Mouse (Mus musculus) MEL (cell line): ENCODE measurements around the gene Gns. TPM values are rescaled to one million over a fixed set of nuclear protein-coding genes. Genes with fewer than 3 reads are reported as not detected.

ENCODE experiments used
- DNase-seq: peaks from one replicate; pipeline ENCODE4 v3.0.0; 2011; ENCODE audit warnings: low read depth, low spot score
- H3K27ac ChIP-seq: 2 replicates; pipeline ENCODE4 v1.5.1; 2012; ENCODE audit warnings: low read depth, mild to moderate bottlenecking, control low read depth, low read length, moderate library complexity; ENCODE audit not compliant: control insufficient read depth
- H3K27me3 ChIP-seq, 2 experiments: fragments of 150-350 bp in 1 of 2; sonication (generic) in 1 of 2; 2 replicates each; pipeline ENCODE4 v1.6.1; 2012; ENCODE audit warnings: low read length in 2 of 2, mild to moderate bottlenecking in 2 of 2, improper control_type of control experiment in 1 of 2, moderate library complexity in 1 of 2; ENCODE audit not compliant: insufficient read depth in 2 of 2, control insufficient read depth in 1 of 2
- H3K36me3 ChIP-seq, 2 experiments: 2 replicates each; pipeline ENCODE4 v1.6.1; 2012 to 2014; ENCODE audit warnings: low read length in 2 of 2, improper control_type of control experiment in 1 of 2, inconsistent platforms in 1 of 2, mild to moderate bottlenecking in 1 of 2; ENCODE audit not compliant: insufficient read depth in 2 of 2, control insufficient read depth in 1 of 2
- H3K4me1 ChIP-seq, 2 experiments: fragments of 150-350 bp in 1 of 2; sonication (generic) in 1 of 2; 2 replicates each; pipeline ENCODE4 v1.6.1; 2012; ENCODE audit warnings: low read length in 2 of 2, improper control_type of control experiment in 1 of 2, mild to moderate bottlenecking in 1 of 2; ENCODE audit not compliant: insufficient read depth in 2 of 2, control insufficient read depth in 1 of 2
- H3K4me3 ChIP-seq, 2 experiments: fragments of 150-350 bp in 1 of 2; sonication (generic) in 1 of 2; 2 replicates each; pipeline ENCODE4 v1.5.1; 2012; ENCODE audit warnings: low read depth in 2 of 2, low read length in 2 of 2, mild to moderate bottlenecking in 2 of 2, moderate library complexity in 2 of 2, control low read depth in 1 of 2, improper control_type of control experiment in 1 of 2; ENCODE audit not compliant: control insufficient read depth in 1 of 2, insufficient read depth in 1 of 2
- H3K79me2 ChIP-seq: 2 replicates; pipeline ENCODE4 v1.6.1; 2012; ENCODE audit warnings: mild to moderate bottlenecking, low read length, moderate library complexity; ENCODE audit not compliant: control insufficient read depth, poor library complexity, insufficient read depth
- H3K9ac ChIP-seq: 2 replicates; pipeline ENCODE4 v1.6.1; 2012; ENCODE audit warnings: low read depth, mild to moderate bottlenecking, control low read depth, low read length, moderate library complexity; ENCODE audit not compliant: control insufficient read depth, poor library complexity, severe bottlenecking
- H3K9me3 ChIP-seq: fragments of 150-350 bp; sonication (generic); replicated peaks from 2 replicates; pipeline ENCODE4 v1.6.1; 2012; ENCODE audit warnings: mild to moderate bottlenecking, low read length, improper control_type of control experiment, moderate library complexity; ENCODE audit not compliant: insufficient read depth
- BHLHE40 ChIP-seq: IDR thresholded peaks from 2 replicates; pipeline ENCODE4 v1.6.1; 2012; ENCODE audit warnings: low read depth, mild to moderate bottlenecking, inconsistent platforms, low read length, improper control_type of control experiment, borderline replicate concordance
- EP300 ChIP-seq, 2 experiments: IDR thresholded peaks; 2 replicates each; pipeline ENCODE4 v1.6.1; 2011; ENCODE audit warnings: improper control_type of control experiment in 2 of 2, low read length in 2 of 2, low read depth in 1 of 2, mild to moderate bottlenecking in 1 of 2
- ETS1 ChIP-seq: IDR thresholded peaks from 2 replicates; pipeline ENCODE4 v1.6.1; 2012; ENCODE audit warnings: low read depth, mild to moderate bottlenecking, inconsistent platforms, low read length, improper control_type of control experiment, moderate library complexity
- HCFC1 ChIP-seq: IDR thresholded peaks from 2 replicates; pipeline ENCODE4 v1.6.1; 2012; ENCODE audit warnings: low read depth, mild to moderate bottlenecking, inconsistent platforms, low read length, improper control_type of control experiment, moderate library complexity
- JUND ChIP-seq: IDR thresholded peaks from 2 replicates; pipeline ENCODE4 v1.6.1; 2011; ENCODE audit warnings: low read depth, mild to moderate bottlenecking, improper control_type of control experiment, low read length
- MAX ChIP-seq: IDR thresholded peaks from 2 replicates; pipeline ENCODE4 v1.6.1; 2011; ENCODE audit warnings: low read length, improper control_type of control experiment
- MYB ChIP-seq: IDR thresholded peaks from 2 replicates; pipeline ENCODE4 v1.6.1; 2011; ENCODE audit warnings: mild to moderate bottlenecking, low read depth, low read length, improper control_type of control experiment
- MYC ChIP-seq: IDR thresholded peaks from 2 replicates; pipeline ENCODE4 v1.6.1; 2011; ENCODE audit warnings: low read depth, mild to moderate bottlenecking, low read length, improper control_type of control experiment, moderate library complexity
- NELFE ChIP-seq: IDR thresholded peaks from 2 replicates; pipeline ENCODE4 v1.6.1; 2011; ENCODE audit warnings: low read depth, low read length, improper control_type of control experiment
- NRF1 ChIP-seq: IDR thresholded peaks from 2 replicates; pipeline ENCODE4 v1.6.1; 2014; ENCODE audit warnings: low read depth, mild to moderate bottlenecking, inconsistent platforms, low read length, improper control_type of control experiment, moderate library complexity; ENCODE audit not compliant: poor library complexity, insufficient read depth, severe bottlenecking
- POLR2A ChIP-seq, 2 experiments: IDR thresholded peaks; 2 replicates each; pipeline ENCODE4 v1.6.1; 2011 to 2012; ENCODE audit warnings: low read length in 2 of 2, mild to moderate bottlenecking in 2 of 2, control low read depth in 1 of 2, improper control_type of control experiment in 1 of 2, low read depth in 1 of 2, moderate library complexity in 1 of 2; ENCODE audit not compliant: control insufficient read depth in 1 of 2, insufficient read depth in 1 of 2, poor library complexity in 1 of 2
- SMC3 ChIP-seq: IDR thresholded peaks from 2 replicates; pipeline ENCODE4 v1.6.1; 2011; ENCODE audit warnings: low read depth, low read length, improper control_type of control experiment
- TAL1 ChIP-seq: IDR thresholded peaks from 2 replicates; pipeline ENCODE4 v1.6.1; 2012; ENCODE audit warnings: mild to moderate bottlenecking, inconsistent platforms, low read length, moderate library complexity, mixed read lengths
- TBP ChIP-seq: IDR thresholded peaks from 2 replicates; pipeline ENCODE4 v1.8.0; 2011; ENCODE audit warnings: low read depth, low read length, improper control_type of control experiment
- UBTF ChIP-seq: IDR thresholded peaks from 2 replicates; pipeline ENCODE4 v1.6.1; 2012; ENCODE audit warnings: low read depth, mild to moderate bottlenecking, inconsistent platforms, low read length, improper control_type of control experiment, moderate library complexity, borderline replicate concordance; ENCODE audit not compliant: insufficient read depth
- USF2 ChIP-seq, 2 experiments: IDR thresholded peaks; 2 replicates each; pipeline ENCODE4 v1.6.1; 2011 to 2012; ENCODE audit warnings: improper control_type of control experiment in 2 of 2, low read length in 2 of 2, borderline replicate concordance in 1 of 2, inconsistent platforms in 1 of 2, low read depth in 1 of 2, mild to moderate bottlenecking in 1 of 2; ENCODE audit not compliant: insufficient read depth in 1 of 2
- ZKSCAN1 ChIP-seq: IDR thresholded peaks from 2 replicates; pipeline ENCODE4 v1.6.1; 2012; ENCODE audit warnings: low read depth, mild to moderate bottlenecking, inconsistent platforms, low read length, improper control_type of control experiment, moderate library complexity
- ZNF384 ChIP-seq: IDR thresholded peaks from 2 replicates; pipeline ENCODE4 v1.6.1; 2012; ENCODE audit warnings: low read depth, mild to moderate bottlenecking, inconsistent platforms, low read length, improper control_type of control experiment
- polyA plus RNA-seq, 2 experiments: library from polyadenylated mRNA; stranded (reverse) in 1 of 2; unstranded in 1 of 2; fragments of >175 nt in 1 of 2; fragments of >200 nt in 1 of 2; gene quantifications; 2 replicates each; pipeline versions ENCODE4 v1.2.1 to v1.2.4; 2012; ENCODE audit warnings: low replicate concordance in 2 of 2, low read depth in 1 of 2; ENCODE audit not compliant: insufficient read length in 2 of 2, insufficient read depth in 1 of 2, missing spikeins in 1 of 2
- total RNA-seq: library from RNA; depleted of rRNA; stranded (reverse); fragments of 300-350 nt; gene quantifications from 2 replicates; pipeline ENCODE4 v1.2.3, GENCODE M21; 2012

Gene Gns
- total and polyA plus RNA-seq, 3 experiments = 33.1 to 33.6 TPM; not detected in 1

- H3K27me3 ChIP-seq = no peaks in the 10 kb centered on the region
- H3K79me2 ChIP-seq = no peaks in the 10 kb centered on the region
- peaks cover 0 to 1% of the 10 kb centered on the region in 2 experiments; a peak in 2 of 4 replicates for H3K36me3 ChIP-seq
- no peak for DNase-seq
- TF ChIP-seq JUND (no peak), HCFC1 (no peak), TBP (no peak), NRF1 (no peak)
- H3K4me1 ChIP-seq = no peaks in the 10 kb centered on the region
- no peak overlapping the region for H3K4me3 ChIP-seq
- no peak overlapping the region for H3K27ac ChIP-seq
- H3K9me3 ChIP-seq = no peaks in the 10 kb centered on the region
- no peak overlapping the region for H3K9ac ChIP-seq
Observed at GRCm38 (mm10) chr10:121412824-121413223, 47.9 kb downstream of the Gns start.

- H3K9me3 ChIP-seq = no peaks in the 10 kb centered on the region
- H3K36me3 ChIP-seq = peaks cover 0 to 1% of the 10 kb centered on the region in 2 experiments; a peak in 2 of 4 replicates
- H3K27ac ChIP-seq = no peak overlapping the region
- H3K4me1 ChIP-seq = no peaks in the 10 kb centered on the region
- no peak overlapping the region for H3K9ac ChIP-seq
- H3K4me3 ChIP-seq = no peak overlapping the region
- no peak for DNase-seq
- H3K27me3 ChIP-seq = no peaks in the 10 kb centered on the region
- no peaks in the 10 kb centered on the region for H3K79me2 ChIP-seq
- no peak for TF ChIP-seq HCFC1
- TF ChIP-seq MYB = no peak
- no peak for TF ChIP-seq TAL1
- no peak for TF ChIP-seq POLR2A (IDR thresholded peaks at IDR 0.05; ENCODE audit: control insufficient read depth in 1 of 2, insufficient read depth in 1 of 2, low read depth in 1 of 2, low read length in 2 of 2, poor library complexity in 1 of 2)
- TF ChIP-seq MYC = no peak
- no peak for TF ChIP-seq BHLHE40
- no peak for TF ChIP-seq SMC3
- no peak for TF ChIP-seq ETS1
- no peak for TF ChIP-seq EP300 (IDR thresholded peaks at IDR 0.05; ENCODE audit: low read depth in 1 of 2, low read length in 2 of 2)
- no peak for TF ChIP-seq ZKSCAN1
- no peak for TF ChIP-seq ZNF384
- no peak for TF ChIP-seq UBTF
- no peak for TF ChIP-seq USF2 (IDR thresholded peaks at IDR 0.05; ENCODE audit: borderline replicate concordance in 1 of 2, insufficient read depth in 1 of 2, low read depth in 1 of 2, low read length in 2 of 2)
- no peak for TF ChIP-seq NELFE
- TF ChIP-seq MAX = no peak
- no peak for TF ChIP-seq TBP
Observed at GRCm38 (mm10) chr10:121414127-121414526, 49.2 kb downstream of the Gns start.
